Mouse (Mus musculus) forebrain, embryonic 12.5 days (tissue): ENCODE measurements around the gene Gm49510. TPM values are rescaled to one million over a fixed set of nuclear protein-coding genes. Genes with fewer than 3 reads are reported as not detected.

Experiments
- ATAC-seq: fragments of 200-750 bp; cut with Nextera tagmentation; 2 replicates; pipeline ENCODE4 v1.8.0; 2017; ENCODE audit warnings: moderate TSS enrichment; ENCODE audit not compliant: low FRiP score
- H3K27ac ChIP-seq: fragments of 300-500 bp; sonication (generic); 2 replicates; pipeline ENCODE4 v1.5.1; 2016; ENCODE audit warnings: mild to moderate bottlenecking
- H3K27me3 ChIP-seq: fragments of 300-500 bp; sonication (generic); 2 replicates; pipeline ENCODE4 v1.6.1; 2016; ENCODE audit warnings: mild to moderate bottlenecking
- H3K36me3 ChIP-seq: fragments of 300-500 bp; sonication (generic); replicated peaks from 2 replicates; pipeline ENCODE4 v1.6.1; 2016; ENCODE audit warnings: mild to moderate bottlenecking
- H3K4me1 ChIP-seq: fragments of 300-500 bp; sonication (generic); 2 replicates; pipeline ENCODE4 v1.6.1; 2016
- H3K4me2 ChIP-seq: fragments of 300-500 bp; sonication (generic); 2 replicates; pipeline ENCODE4 v1.6.1; 2016; ENCODE audit warnings: mild to moderate bottlenecking, moderate library complexity
- H3K4me3 ChIP-seq: fragments of 300-500 bp; sonication (generic); replicated peaks from 2 replicates; pipeline ENCODE4 v1.5.1; 2016; ENCODE audit warnings: mild to moderate bottlenecking
- H3K9ac ChIP-seq: fragments of 300-500 bp; sonication (generic); 2 replicates; pipeline ENCODE4 v1.6.1; 2016; ENCODE audit warnings: mild to moderate bottlenecking
- H3K9me3 ChIP-seq: fragments of 300-500 bp; sonication (generic); 2 replicates; pipeline ENCODE4 v1.6.1; 2016
- WGBS: fragments of 180-500 bp; shearing (Covaris S2); methylation state at CpG from one replicate; pipeline ENCODE4 v1.1.7; 2016; 5-methylcytosine and 5-hydroxymethylcytosine counted together
- microRNA-seq: library from miRNA; unstranded; fragments of <30 nt; microRNA quantifications from one replicate; pipeline ENCODE4, GENCODE M21; 2017
- polyA plus RNA-seq: library from polyadenylated mRNA; unstranded; fragments of >200 nt; fragmentation: Nextera tagmentation; extraction: Ambion mirVana; gene quantifications from 2 replicates; pipeline ENCODE4 v1.2.1, GENCODE M21; 2016

The Gm49510 gene
- polyA plus RNA-seq, 1 experiment from 2014 or later, result not detected

DNA sequence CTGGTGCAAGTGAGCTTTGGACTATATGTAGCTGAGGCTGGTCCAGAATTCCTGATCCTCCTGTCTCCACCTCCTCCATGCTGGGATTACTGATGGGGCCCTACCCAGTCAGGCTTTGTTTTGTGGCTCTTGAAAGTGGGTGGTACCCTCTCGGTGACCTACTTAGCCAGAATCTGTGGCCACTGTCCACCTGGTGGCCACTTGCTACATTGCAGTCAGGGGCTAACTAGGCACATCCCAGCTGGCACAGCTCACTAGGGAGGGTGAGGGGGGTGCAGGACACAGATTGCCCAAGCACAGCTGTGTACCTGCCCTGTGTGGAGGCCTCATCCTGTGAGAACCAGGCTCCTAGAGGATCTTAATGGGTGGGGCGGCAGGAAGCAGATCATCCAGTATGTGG is 63.4 kb downstream of the Gm49510 start:
- Histone ChIP-seq H3K4me3 (no peak overlapping the region), H3K36me3 (peaks cover 68% of the 10 kb centered on the region), H3K4me1 (peaks cover 9% of the 10 kb centered on the region), H3K9ac (no peak overlapping the region), H3K27ac (no peak overlapping the region), H3K27me3 (no peaks in the 10 kb centered on the region), H3K4me2 (no peak overlapping the region), H3K9me3 (no peaks in the 10 kb centered on the region)
- 42% methylated on average over 2 of the region's 2 CpGs for WGBS
- peak; percentile 36; the same call in 1 of the 2 replicates for ATAC-seq

Small RNA genes within 50 kb of the gene (microRNA-seq; reads per million reads assigned to microRNA genes)
- not detected for gene Mir6955

Other genes starting within 250 kb of the Gm49510 start
- 1.2 TPM in 2 replicates for gene Elfn2, start 180.9 kb upstream of the Gm49510 start, polyA plus RNA-seq
- 137 and 147 TPM in 2 replicates for gene Mfng, start 126.2 kb upstream of the Gm49510 start, polyA plus RNA-seq
- 2.0 and 2.1 TPM in 2 replicates for gene Card10, start 96.6 kb upstream of the Gm49510 start, polyA plus RNA-seq
- gene Cdc42ep1, start 57.0 kb upstream of the Gm49510 start, polyA plus RNA-seq, result 7.7 and 8.4 TPM in 2 replicates
- gene Lgals2, start 44.1 kb upstream of the Gm49510 start, polyA plus RNA-seq, result not detected in 2 replicates
- 53.6 and 56.4 TPM in 2 replicates for gene Gga1, start 22.5 kb upstream of the Gm49510 start, polyA plus RNA-seq
- gene Sh3bp1, start 101 bp downstream of the Gm49510 start, polyA plus RNA-seq, result 10.3 TPM in 2 replicates
- gene Pdxp, start 14.3 kb downstream of the Gm49510 start, polyA plus RNA-seq, result 51.7 and 53.6 TPM in 2 replicates
- 216 and 321 TPM in 2 replicates for gene Lgals1, start 27.1 kb downstream of the Gm49510 start, polyA plus RNA-seq
- gene Nol12, start 35.3 kb downstream of the Gm49510 start, polyA plus RNA-seq, result 53.5 and 56.4 TPM in 2 replicates
- gene Triobp, start 48.1 kb downstream of the Gm49510 start, polyA plus RNA-seq, result 40.4 and 46.9 TPM in 2 replicates
- gene H1f0, start 128.8 kb downstream of the Gm49510 start, polyA plus RNA-seq, result 638 and 696 TPM in 2 replicates
- not detected in 2 replicates for gene Galr3, start 142.2 kb downstream of the Gm49510 start, polyA plus RNA-seq
- 59.5 and 60.0 TPM in 2 replicates for gene Ankrd54, start 163.2 kb downstream of the Gm49510 start, polyA plus RNA-seq
- 209 and 216 TPM in 2 replicates for gene Eif3l, start 175.5 kb downstream of the Gm49510 start, polyA plus RNA-seq
- gene Micall1, start 209.2 kb downstream of the Gm49510 start, polyA plus RNA-seq, result 8.4 and 9.5 TPM in 2 replicates
- 368 and 375 TPM in 2 replicates for gene Polr2f, start 241.3 kb downstream of the Gm49510 start, polyA plus RNA-seq
- gene 1700088E04Rik, start 241.6 kb downstream of the Gm49510 start, polyA plus RNA-seq, result 9.2 and 12.2 TPM in 2 replicates